Mouse (Mus musculus): Measurements from ENCODE around the gene Sipa1l3.

DNA sequence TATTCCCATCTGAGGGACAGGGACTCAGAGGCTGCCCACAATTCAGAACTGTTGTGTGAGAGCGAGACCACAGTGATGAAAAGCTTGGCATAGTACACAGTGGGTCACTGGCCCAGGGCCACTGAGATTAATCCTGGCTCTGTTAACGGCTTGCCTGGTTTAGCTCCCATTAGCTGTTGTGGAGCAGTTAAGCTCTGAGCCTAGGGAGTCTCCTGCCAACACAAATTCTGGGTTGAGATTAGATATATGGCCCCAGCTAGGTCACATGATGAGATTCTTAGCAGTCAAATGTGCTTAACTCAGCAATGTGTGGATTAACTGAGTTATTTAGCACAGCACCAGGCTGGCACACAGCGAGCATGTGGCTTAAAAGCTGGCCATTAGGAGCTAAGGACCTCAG, 121.0 kb downstream of the Sipa1l3 start:
- no peak for TF ChIP-seq POLR2A (IDR thresholded peaks at IDR 0.05; ENCODE audit: extremely low read depth, insufficient read depth, low read length)
- no peak for TF ChIP-seq CTCF (IDR thresholded peaks at IDR 0.05; ENCODE audit: extremely low read depth, insufficient read depth, low read length)

All from cortical plate, adult 2 months (tissue).